Mouse (Mus musculus): ENCODE measurements around the gene Gm11733.

The Gm11733 gene

GRCm38 (mm10) chr11:117478271-117479006, 5.7 kb upstream of the Gm11733 start:
- DNase-seq, result no peak

- DNase-seq, result no peak
Observed at GRCm38 (mm10) chr11:117479007-117479719, 5.0 kb upstream of the Gm11733 start.

GRCm38 (mm10) chr11:117479746-117480145, 4.4 kb upstream of the Gm11733 start:
- no peak for DNase-seq

GRCm38 (mm10) chr11:117482300-117482676, 1.9 kb upstream of the Gm11733 start:
- no peak for DNase-seq

- DNase-seq, result peak; percentile 55
Observed at GRCm38 (mm10) chr11:117482677-117483511, 1.3 kb upstream of the Gm11733 start.

- DNase-seq, result no peak
Observed at GRCm38 (mm10) chr11:117491408-117492208, 7.4 kb downstream of the Gm11733 start.

- DNase-seq, result no peak
Observed at GRCm38 (mm10) chr11:117492209-117492505, 8.0 kb downstream of the Gm11733 start.

- no peak for DNase-seq
Observed at GRCm38 (mm10) chr11:117496812-117497211, 12.6 kb downstream of the Gm11733 start.

- DNase-seq, result peak; percentile 15
Observed at GRCm38 (mm10) chr11:117497256-117498136, 13.3 kb downstream of the Gm11733 start.

- no peak for DNase-seq
Observed at GRCm38 (mm10) chr11:117498137-117498511, 14.0 kb downstream of the Gm11733 start.

GRCm38 (mm10) chr11:117508972-117509371, 24.8 kb downstream of the Gm11733 start:
- no peak for DNase-seq

GRCm38 (mm10) chr11:117515718-117516421, 31.7 kb downstream of the Gm11733 start:
- DNase-seq, result no peak

- no peak for DNase-seq
Observed at GRCm38 (mm10) chr11:117516422-117516796, 32.2 kb downstream of the Gm11733 start.

GRCm38 (mm10) chr11:117521906-117522780, 38.0 kb downstream of the Gm11733 start:
- DNase-seq, result no peak

- DNase-seq, result peak; percentile 11
Observed at GRCm38 (mm10) chr11:117522879-117523519, 38.8 kb downstream of the Gm11733 start.

- DNase-seq, result no peak
Observed at GRCm38 (mm10) chr11:117525606-117526349, 41.6 kb downstream of the Gm11733 start.

GRCm38 (mm10) chr11:117532374-117532773, 48.2 kb downstream of the Gm11733 start:
- DNase-seq, result no peak

GRCm38 (mm10) chr11:117534912-117535311, 50.7 kb downstream of the Gm11733 start:
- DNase-seq, result no peak
